ENCODE assay signal across 9 mouse cellular contexts in the genomic region with DNA sequence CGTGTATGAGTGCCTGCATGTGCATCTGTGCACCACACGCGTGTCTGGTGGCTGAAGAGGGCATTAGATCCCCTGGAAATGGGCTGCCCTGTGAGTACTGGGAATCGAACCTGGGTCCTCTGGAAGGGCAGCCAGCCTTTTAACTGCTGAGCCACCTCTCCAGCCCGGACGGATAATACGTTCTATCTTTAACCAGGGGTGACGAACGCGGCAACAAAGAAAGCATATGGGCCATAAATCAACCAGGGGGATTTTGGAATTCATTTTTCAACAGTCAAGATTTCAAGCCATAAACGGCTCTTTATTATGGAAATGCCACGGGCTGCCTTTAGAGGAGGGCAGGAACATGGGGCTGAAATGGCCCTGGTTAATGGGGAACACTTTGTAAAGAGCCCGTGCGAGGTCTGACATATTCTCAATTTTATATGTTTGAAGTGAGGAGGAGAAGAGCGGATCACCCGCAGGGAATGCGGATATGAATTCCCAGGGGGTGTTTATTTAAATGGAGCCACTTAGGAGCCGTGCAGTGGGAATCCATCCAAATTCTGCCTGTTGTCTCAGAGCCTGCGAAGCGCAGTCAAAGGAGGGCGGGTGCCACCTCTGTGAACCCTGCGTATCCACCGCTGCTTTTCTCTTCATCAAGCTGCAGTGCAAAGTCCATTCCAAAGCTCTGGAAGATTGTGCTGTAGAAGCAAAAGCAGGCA.
A peak's percentile ranks its signal among the peaks of the same experiment; 100 is the strongest.
DNase-seq lines count a peak whose midpoint lies in the region; ATAC-seq lines count a peak whose summit lies in the region.
"Had no signal": no experiment of that assay in that cellular context is flagged by ENCODE, and none has a peak within 500 bp of the region (broad histone marks: within the 10 kb centered on the region; RNA-seq: fewer than 3 reads in every experiment).

No protein-coding gene starts in this region.

- 33% methylated on average over 23 of the region's 23 CpGs for WGBS in hindbrain, embryonic 11.5 days
- 18% methylated on average over 23 of the region's 23 CpGs for WGBS in neural tube, embryonic 13.5 days

- no peak overlapping the region for H3K9ac ChIP-seq in hindbrain, embryonic 11.5 days (ENCODE audit: low read depth, low read length)
- H3K9ac ChIP-seq in neural tube, embryonic 13.5 days = peak overlapping the region; percentile 38; the same call in 1 of the 2 replicates

- peaks cover 5% of the 10 kb centered on the region for H3K4me1 ChIP-seq in hindbrain, embryonic 11.5 days (replicated peaks; ENCODE audit: control insufficient read depth, insufficient read depth, low read length)
- peaks cover 24% of the 10 kb centered on the region for H3K4me1 ChIP-seq in neural tube, embryonic 13.5 days (replicated peaks)

- no peak for ATAC-seq in hindbrain, embryonic 11.5 days (ENCODE audit: low FRiP score)
- ATAC-seq in neural tube, embryonic 13.5 days (ENCODE audit: low read depth) = peak; percentile 55; the same call in 1 of the 2 replicates

- H3K27me3 ChIP-seq in hindbrain, embryonic 11.5 days (ENCODE audit: control insufficient read depth, insufficient read depth, low read length) = peaks cover 2% of the 10 kb centered on the region; the same call in 1 of the 2 replicates
- peaks cover 11% of the 10 kb centered on the region; the same call in 1 of the 2 replicates for H3K27me3 ChIP-seq in neural tube, embryonic 13.5 days

- no peak overlapping the region for H3K4me2 ChIP-seq in hindbrain, embryonic 11.5 days (replicated peaks; ENCODE audit: low read depth, low read length)
- peak overlapping the region; percentile 23 for H3K4me2 ChIP-seq in neural tube, embryonic 13.5 days

- H3K27ac ChIP-seq in hindbrain, embryonic 11.5 days (ENCODE audit: low read depth, low read length) = peak overlapping the region; percentile 43; the same call in 1 of the 2 replicates
- H3K27ac ChIP-seq in neural tube, embryonic 13.5 days (replicated peaks) = peak overlapping the region; percentile 63

- no peaks in the 10 kb centered on the region for H3K36me3 ChIP-seq in hindbrain, embryonic 11.5 days (ENCODE audit: control insufficient read depth, insufficient read depth, low read length)
- no peaks in the 10 kb centered on the region for H3K36me3 ChIP-seq in neural tube, embryonic 13.5 days
- H3K36me3 ChIP-seq: G1E had no signal

- H3K4me3 ChIP-seq in hindbrain, embryonic 11.5 days (ENCODE audit: low read depth, low read length) = no peak overlapping the region
- H3K4me3 ChIP-seq in neural tube, embryonic 13.5 days = no peak overlapping the region

- DNase-seq in lung, adult 18-20 months = peak; percentile 14 to 29
- no peak for DNase-seq in lung, postnatal 25 days (ENCODE audit: low spot score)
- DNase-seq in hindbrain, embryonic 11.5 days (ENCODE audit: low spot score) = peak; percentile 35
- DNase-seq in kidney, postnatal 36 days = peak; percentile 84
- no peak for DNase-seq in thymus, postnatal 4 days
- no peak for DNase-seq in gastrocnemius, adult 18-20 months (ENCODE audit: low spot score)
- DNase-seq in adrenal gland, adult 2 months = no peak

- H3K9me3 ChIP-seq in hindbrain, embryonic 11.5 days (ENCODE audit: control insufficient read depth, low read length) = no peaks in the 10 kb centered on the region
- no peaks in the 10 kb centered on the region for H3K9me3 ChIP-seq in neural tube, embryonic 13.5 days

Comparison
In these comparisons a context has a peak if more than half of its experiments do, and no peak if none do; other contexts are left out.
1. DNase-seq: peak in lung, adult 18-20 months (2 of 2), hindbrain, embryonic 11.5 days (single experiment) and kidney, postnatal 36 days (2 of 2); none in lung, postnatal 25 days (single experiment), thymus, postnatal 4 days (single experiment), gastrocnemius, adult 18-20 months (single experiment) and adrenal gland, adult 2 months (single experiment).